Comparison of ENCODE assay signal across 9 mouse cellular contexts in the genomic region with DNA sequence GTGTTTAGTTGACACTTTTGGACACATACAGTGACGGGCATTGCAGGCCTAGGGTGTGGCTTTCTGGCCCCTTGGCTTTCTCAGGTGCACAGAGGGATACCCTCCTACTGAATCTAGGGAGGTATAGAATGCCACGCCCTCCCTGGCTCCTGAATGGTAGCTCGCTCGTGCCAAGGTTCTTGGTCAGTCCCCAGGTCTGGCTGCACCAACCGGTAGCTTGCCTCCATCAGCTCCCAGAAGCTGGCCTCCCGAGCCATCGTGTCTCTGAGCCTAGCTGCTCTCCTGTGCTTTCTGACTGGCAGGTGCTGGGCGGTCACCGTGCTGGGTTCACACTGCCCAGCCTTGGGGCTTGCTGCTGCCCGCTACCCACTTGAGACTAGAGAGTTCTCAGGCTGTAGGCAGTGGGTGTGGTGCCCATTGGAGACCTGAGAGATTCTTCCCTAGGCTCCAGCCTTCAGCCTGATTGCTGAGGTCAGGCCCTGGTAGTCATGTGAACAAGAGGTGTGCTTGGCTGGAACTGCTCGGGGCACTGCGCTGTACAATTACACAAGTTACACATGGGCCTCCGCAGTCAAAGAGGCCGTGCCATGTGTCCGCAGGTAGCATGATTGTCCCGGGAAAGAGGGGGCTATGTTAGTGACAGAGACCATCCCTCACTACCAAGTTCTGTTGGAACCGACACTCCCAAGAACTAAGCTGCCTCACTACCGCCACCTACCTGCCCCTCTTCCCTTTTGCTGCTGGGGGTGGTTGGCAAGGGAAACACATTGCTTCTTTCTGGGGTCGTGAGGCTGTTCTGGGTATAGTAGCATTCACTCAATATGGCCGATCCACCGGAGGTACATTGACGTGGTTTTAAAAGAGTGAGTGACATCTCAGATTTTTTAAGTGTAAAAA. TPM values are rescaled to one million over a fixed set of nuclear protein-coding genes. Genes with fewer than 3 reads are reported as not detected.
A peak's percentile ranks its signal among the peaks of the same experiment; 100 is the strongest.
DNase-seq lines count a peak whose midpoint lies in the region; ATAC-seq lines count a peak whose summit lies in the region.
"Had no signal": no experiment of that assay in that cellular context is flagged by ENCODE, and none has a peak within 500 bp of the region (broad histone marks: within the 10 kb centered on the region; RNA-seq: fewer than 3 reads in every experiment).

No protein-coding gene starts in this region.

- no peak for ATAC-seq in embryonic facial prominence, embryonic 15.5 days (ENCODE audit: insufficient number of reproducible peaks, low FRiP score, low TSS enrichment, low read depth)
- no peak for ATAC-seq in limb, embryonic 11.5 days (ENCODE audit: insufficient number of reproducible peaks, low FRiP score, low TSS enrichment, low read depth)

- peak; percentile 61 for DNase-seq in kidney, postnatal 10 days
- DNase-seq in kidney, adult 11 months = no peak
- DNase-seq in ES-CJ7 (ENCODE audit: low read depth, low spot score) = peak; percentile 64
- DNase-seq in limb, embryonic 11.5 days (ENCODE audit: low spot score) = peak; percentile 56
- peak; percentile 78 for DNase-seq in thymus, postnatal 14 days
- no peak for DNase-seq in layer of hippocampus, postnatal 36 days
- no peak for DNase-seq in right cerebral cortex, postnatal 25 days

- H3K36me3 ChIP-seq in embryonic facial prominence, embryonic 15.5 days = peaks cover 4% of the 10 kb centered on the region
- H3K36me3 ChIP-seq in limb, embryonic 11.5 days (ENCODE audit: control insufficient read depth, insufficient read depth, low read length) = peaks cover 8% of the 10 kb centered on the region

- 80% methylated on average over 22 of the region's 22 CpGs for WGBS in embryonic facial prominence, embryonic 15.5 days
- WGBS in limb, embryonic 11.5 days = 82% methylated on average over 22 of the region's 22 CpGs

- no peak overlapping the region for H3K4me3 ChIP-seq in embryonic facial prominence, embryonic 15.5 days (replicated peaks)
- H3K4me3 ChIP-seq in limb, embryonic 11.5 days (ENCODE audit: low read depth, low read length) = no peak overlapping the region
- H3K4me3 ChIP-seq: limb, embryonic 13.5 days had no signal

- H3K27ac ChIP-seq in embryonic facial prominence, embryonic 15.5 days (replicated peaks) = peak overlapping the region; percentile 86; the same call in 1 of the 2 replicates
- no peak overlapping the region for H3K27ac ChIP-seq in limb, embryonic 11.5 days (replicated peaks; ENCODE audit: low read depth, low read length)

- peaks cover 98% of the 10 kb centered on the region for H3K4me1 ChIP-seq in embryonic facial prominence, embryonic 15.5 days
- H3K4me1 ChIP-seq in limb, embryonic 11.5 days (ENCODE audit: control insufficient read depth, insufficient read depth, low read length) = peaks cover 80% of the 10 kb centered on the region

- H3K27me3 ChIP-seq in embryonic facial prominence, embryonic 15.5 days = no peaks in the 10 kb centered on the region
- no peaks in the 10 kb centered on the region for H3K27me3 ChIP-seq in limb, embryonic 11.5 days (ENCODE audit: control insufficient read depth, insufficient read depth, low read length)
- H3K27me3 ChIP-seq: limb, embryonic 13.5 days had no signal

- no peaks in the 10 kb centered on the region for H3K9me3 ChIP-seq in embryonic facial prominence, embryonic 15.5 days (replicated peaks)
- H3K9me3 ChIP-seq in limb, embryonic 11.5 days (ENCODE audit: control insufficient read depth, low read length) = no peaks in the 10 kb centered on the region
- H3K9me3 ChIP-seq: limb, embryonic 13.5 days had no signal

- H3K9ac ChIP-seq in embryonic facial prominence, embryonic 15.5 days = no peak overlapping the region
- H3K9ac ChIP-seq in limb, embryonic 11.5 days (ENCODE audit: low read length) = no peak overlapping the region
- H3K9ac ChIP-seq: limb, embryonic 13.5 days had no signal

- H3K4me2 ChIP-seq in embryonic facial prominence, embryonic 15.5 days (replicated peaks) = no peak overlapping the region
- no peak overlapping the region for H3K4me2 ChIP-seq in limb, embryonic 11.5 days (ENCODE audit: low read depth, severe bottlenecking)

RNA-seq across cellular contexts. Expression of a gene that starts 27.3 kb away (rescaled TPM):
- polyA plus RNA-seq in embryonic facial prominence, embryonic 15.5 days (2015; fragmentation: Nextera tagmentation; extraction: Ambion mirVana) = 81.7 and 85.6 TPM in 2 replicates
- polyA plus RNA-seq in limb, embryonic 11.5 days (2014; fragmentation: Nextera tagmentation; extraction: Ambion mirVana) = 130 and 132 TPM in 2 replicates
- total RNA-seq in layer of hippocampus, postnatal 36 days (2021) = 1 to 10 TPM; 4.8 to 5.5 TPM

Comparison
In these comparisons a context has a peak if more than half of its experiments do, and no peak if none do; other contexts are left out.
1. DNase-seq: peak in kidney, postnatal 10 days (single experiment), ES-CJ7 (single experiment), limb, embryonic 11.5 days (single experiment) and thymus, postnatal 14 days (single experiment); none in kidney, adult 11 months (single experiment), layer of hippocampus, postnatal 36 days (0 of 2) and right cerebral cortex, postnatal 25 days (single experiment).